Mouse (Mus musculus) left cerebral cortex, adult 11 months (tissue): ENCODE measurements around the gene A230050P20Rik.
"Not testable (repeated sequence)": the region's sequence is repeated elsewhere in the genome, so short reads cannot be mapped to it uniquely, and the experiment has no call there.

Experiments
- DNase-seq: peaks from one replicate; pipeline ENCODE4 v3.0.0; 2022; ENCODE audit warnings: low spot score

Gene A230050P20Rik

DNA sequence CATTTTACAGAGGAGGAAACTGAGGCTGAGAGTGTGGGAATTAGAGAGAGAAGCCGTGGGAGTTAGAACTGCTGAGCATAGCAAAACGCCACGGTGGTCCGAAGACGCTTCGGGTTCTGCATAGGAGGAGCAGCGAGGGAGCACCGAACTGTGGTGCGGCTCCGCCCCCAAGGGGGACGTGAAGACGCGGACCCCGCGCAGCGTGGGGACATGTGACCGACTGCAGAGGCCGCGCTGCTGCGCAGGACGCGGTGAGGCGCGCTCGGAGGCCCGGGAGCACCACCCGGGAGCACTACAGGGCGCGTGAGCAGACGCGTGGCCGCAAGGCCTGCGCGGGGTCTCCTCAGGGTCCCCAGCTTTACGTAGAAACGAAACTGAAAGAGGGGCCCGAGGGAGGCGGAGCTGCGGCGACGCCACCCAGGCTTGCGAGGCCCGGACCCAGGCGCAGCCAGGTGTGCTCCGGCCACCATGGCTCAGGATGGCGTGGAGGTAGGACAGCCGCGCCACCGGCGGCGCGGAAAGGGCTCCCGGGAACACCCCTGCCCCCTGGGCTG, at the start of gene A230050P20Rik:
Gene A230050P20Rik, plus strand, starts transcription at position 195 of the 554 bp plus-strand sequence.
- DNase-seq: no peak

DNA sequence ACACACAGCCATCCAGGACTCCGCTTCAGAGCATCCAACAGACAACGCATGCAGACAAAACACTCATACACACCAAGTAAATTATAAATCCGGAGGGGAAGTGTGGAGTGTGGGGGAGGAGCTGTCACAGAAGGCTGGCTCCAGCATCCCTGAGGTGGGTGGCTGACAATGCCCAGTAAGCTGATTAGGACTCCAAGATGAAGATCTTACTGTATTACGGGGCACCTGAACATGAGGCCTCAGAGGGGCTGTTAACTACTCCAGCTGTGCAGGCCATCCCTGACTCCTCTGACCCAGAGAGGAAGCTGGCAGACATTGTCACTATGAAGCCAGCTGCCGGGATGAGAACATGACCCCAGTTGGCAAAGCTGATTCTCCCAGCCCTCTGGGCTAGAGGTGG, 48.4 kb upstream of the A230050P20Rik start:
- DNase-seq: no peak

DNA sequence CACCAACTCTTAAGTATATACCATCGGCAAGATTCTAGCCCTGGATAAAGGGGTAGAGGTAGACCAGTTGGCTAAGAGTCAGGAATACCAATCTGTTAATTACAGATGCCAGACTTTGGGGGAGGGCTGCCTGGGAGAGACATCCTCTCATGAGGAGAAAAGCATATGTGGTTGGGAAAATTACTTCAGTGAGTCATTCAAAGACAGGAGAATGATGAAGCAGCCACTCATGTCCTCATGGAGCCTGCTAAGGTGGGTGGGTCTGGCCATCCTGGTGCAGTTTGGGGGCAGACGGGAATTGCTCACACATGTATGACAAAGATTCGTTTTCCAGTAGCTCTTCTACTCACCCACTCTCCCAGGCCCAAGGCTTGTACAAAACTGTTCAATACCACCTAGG, 45.6 kb upstream of the A230050P20Rik start:
- DNase-seq: no peak

DNA sequence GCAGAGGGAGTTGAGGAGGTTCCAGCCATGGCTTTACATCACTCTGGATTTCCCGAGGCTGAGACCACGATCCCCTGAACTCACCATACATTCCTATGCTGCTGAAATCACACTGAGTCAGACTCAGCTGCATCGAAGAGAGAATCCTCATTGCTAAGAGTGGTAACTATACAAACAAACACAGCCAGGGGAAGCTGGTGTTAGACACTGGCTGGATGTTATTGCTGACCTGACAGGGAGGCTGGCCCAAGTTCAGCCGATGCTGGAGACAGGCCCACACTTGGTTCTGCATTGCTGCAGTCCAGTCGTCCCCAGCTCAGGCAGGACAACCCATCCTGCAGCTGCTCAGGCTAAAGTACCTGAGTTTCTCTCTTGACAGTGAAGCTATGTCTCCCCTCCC, 42.7 kb upstream of the A230050P20Rik start:
- DNase-seq: no peak

- no peak for DNase-seq
These were observed 40.3 kb upstream of the A230050P20Rik start for GRCm38 (mm10) chr9:20828127-20828526.

DNA sequence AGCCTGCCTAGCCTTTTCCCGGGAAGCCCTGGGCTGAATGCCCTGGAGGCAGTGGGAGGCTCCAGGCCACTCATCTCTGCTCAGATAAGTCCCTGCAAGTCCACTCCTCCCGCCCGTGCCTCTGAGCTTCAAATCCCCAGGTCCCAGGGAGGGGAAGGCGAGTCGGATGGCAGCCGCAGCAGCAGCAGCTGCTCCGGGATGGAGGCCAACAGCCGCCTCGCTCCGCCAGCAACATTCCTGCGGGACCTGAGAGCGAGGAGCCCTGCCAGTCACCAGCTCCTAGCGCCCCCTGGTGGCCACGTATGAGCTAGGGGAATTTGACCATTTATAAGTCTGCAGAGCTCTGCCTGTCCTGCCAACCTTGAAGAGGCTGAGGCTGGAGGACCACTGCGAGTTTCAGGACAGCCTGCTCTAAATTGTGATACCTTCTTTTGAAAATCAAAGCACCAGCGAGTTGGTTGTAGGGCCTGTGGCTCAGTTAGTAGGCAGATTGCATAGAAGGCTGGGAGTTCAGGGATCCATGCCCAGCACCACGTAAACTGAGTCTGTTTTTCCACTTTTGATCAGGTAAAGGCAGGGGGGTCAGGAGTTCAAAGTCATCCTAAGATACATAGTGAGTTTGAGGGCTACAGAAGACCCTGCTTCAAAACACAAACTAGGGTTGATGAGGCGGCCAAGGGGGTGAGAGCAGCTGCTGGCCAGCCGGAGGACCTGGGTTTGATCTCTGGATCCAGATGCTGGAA, 37.4 kb upstream of the A230050P20Rik start:
- DNase-seq: peak; percentile 89

GRCm38 (mm10) chr9:20834881-20835280, 33.6 kb upstream of the A230050P20Rik start:
- no peak for DNase-seq

DNA sequence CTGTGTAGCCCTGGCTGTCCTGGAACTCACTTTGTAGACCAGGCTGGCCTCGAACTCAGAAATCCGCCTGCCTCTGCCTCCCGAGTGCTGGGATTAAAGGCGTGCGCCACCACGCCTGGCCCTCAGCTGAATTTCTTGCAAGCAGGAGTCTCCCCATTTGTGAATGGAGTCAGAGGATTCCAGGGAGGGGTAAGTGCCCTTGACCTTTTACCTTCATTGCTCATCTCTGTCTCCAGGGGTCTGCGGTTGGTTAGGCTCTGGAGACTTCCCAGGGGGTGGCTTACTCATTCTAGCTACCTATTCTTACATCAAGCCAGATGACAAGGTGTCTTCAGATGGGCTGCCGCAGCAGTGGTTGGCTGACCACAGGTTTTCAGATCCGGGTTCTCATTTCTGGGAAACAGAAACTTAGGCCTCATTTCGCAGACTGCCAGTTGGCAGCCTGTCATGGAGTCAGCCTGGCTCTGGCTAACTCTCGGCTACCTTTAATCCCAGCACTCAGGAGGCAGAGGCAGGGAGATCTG, 32.9 kb upstream of the A230050P20Rik start:
- DNase-seq: not testable (repeated sequence)

DNA sequence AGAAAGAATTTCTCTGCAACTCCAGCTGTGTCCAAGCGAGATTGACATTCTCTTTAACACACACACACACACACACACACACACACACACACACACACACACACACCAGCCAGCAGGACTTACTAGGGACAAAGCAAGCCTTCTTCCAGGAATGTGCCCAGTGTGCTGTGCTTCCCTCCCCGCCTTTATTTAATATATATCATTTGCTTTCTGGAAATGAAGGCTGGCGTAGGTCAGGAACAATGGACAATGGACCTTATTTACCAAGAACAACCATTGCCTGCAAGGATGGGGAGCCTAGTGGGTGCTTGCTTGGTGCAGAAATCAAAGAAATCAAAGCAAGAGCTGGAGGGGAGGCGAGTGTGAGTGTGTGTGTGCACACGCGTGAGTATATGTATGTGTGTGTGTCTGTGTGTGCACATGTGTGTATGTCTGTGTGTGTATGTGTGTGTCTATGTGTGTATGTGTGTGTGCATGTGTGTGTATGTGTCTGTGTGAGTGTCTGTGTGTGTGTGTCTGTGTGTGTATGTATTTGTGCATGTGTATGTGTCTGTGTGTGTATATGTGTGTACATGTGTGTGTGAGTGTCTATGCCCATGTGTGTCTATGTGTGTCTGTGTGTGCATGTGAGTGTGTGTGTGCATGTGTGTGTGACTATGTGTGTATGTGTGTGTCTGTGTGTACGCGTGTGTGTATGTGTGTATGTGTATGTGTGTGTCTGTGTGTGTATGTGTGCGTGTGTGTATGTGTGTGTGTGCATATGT, 31.1 kb upstream of the A230050P20Rik start:
- no peak for DNase-seq

GRCm38 (mm10) chr9:20838931-20839330, 29.5 kb upstream of the A230050P20Rik start:
- DNase-seq: no peak

DNA sequence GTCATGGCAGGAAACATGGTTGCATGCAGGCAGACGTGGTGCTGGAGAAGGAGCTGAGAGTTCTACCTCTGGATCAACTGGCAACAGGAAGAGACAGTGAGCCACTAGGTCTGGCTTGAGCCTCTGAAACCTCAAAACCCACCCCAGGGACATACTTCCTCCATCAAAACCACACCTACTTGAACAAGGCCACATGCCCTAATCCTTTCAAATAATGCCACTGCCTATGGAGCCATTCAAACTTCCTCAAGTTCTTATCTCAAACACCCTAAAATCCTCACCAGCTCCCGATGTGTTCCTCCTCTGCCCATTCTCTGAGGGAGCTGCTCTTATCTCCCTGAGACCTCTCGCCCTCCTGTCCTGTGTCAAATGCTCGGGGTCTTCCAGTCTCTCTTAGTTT, 26.2 kb upstream of the A230050P20Rik start:
- DNase-seq: no peak

GRCm38 (mm10) chr9:20842670-20843069, 25.8 kb upstream of the A230050P20Rik start:
- DNase-seq: no peak

DNA sequence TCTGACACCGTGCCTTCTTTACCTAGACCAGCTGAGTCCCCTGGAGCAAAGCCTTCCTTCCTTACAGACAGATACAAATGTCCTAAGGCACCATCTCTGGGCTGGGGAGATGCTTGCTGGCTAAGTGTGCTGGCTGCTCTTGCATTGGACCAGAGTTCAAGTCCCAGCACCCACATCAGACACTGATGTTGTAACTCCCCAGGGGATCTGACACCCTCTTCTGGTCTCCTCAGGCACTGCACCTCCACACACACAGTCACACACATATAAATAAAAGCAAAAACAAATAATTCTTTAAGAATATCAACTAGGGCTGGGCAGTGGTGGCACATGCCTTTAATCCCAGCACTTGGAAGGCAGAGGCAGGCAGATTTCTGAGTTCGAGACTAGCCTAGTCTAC, 18.3 kb upstream of the A230050P20Rik start:
- DNase-seq: no peak

DNA sequence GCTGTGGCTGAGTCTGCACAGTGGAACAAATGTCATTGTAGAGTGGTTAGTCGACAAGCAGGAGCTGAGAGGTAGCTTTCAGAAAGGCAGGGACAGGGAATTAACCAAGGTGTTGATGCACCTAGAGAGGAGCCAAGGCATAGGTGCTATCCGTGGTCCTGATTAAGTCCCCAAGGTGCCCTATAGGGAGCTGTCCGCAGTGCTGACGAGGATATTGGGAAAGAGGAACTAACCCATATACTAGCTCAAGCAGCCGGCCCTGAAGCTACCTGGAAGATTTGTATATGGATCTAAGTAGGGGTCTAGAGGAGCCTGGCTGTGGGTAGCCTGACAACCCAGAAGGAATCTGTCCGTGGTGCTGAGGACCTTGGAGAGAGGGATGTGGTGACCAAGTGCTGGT, 11.3 kb upstream of the A230050P20Rik start:
- no peak for DNase-seq

DNA sequence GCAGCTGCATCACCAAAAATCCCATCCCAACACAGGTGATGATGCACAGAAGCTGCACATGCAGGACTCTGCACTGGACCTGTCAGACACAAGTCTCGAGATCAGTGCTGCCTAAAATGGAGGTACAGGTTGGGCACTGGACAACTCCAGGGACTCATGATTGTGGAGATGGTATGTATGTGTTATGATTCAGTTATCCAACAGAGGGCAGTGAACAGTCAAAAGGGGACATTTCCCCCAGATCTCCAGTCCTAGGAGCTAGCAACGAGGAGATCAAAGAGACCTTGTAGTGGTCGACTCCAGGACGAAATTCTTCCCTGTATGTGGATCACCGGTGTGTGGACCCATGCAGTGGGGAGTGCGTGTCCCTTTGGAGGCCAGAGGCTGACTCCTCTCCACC, 8.5 kb upstream of the A230050P20Rik start:
- no peak for DNase-seq

DNA sequence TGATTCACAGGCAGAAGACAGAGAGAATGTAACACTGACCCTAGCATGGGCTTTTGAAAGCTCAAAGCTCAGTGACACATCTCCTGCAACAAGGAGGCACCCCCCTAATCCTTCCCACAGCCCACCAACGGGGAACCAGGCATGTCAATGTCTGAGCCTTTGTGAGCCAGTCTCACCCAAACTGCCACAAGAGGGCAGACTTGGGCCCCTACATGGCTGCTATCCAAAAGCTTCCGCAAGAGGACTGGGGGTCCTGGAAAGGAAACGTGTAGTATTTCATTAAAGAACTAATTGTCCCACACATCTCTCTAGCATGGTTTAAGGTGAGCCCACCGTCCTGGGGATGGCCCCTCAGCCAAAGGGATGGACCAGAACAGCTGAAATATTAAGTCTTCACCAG, 6.6 kb upstream of the A230050P20Rik start:
- no peak for DNase-seq

DNA sequence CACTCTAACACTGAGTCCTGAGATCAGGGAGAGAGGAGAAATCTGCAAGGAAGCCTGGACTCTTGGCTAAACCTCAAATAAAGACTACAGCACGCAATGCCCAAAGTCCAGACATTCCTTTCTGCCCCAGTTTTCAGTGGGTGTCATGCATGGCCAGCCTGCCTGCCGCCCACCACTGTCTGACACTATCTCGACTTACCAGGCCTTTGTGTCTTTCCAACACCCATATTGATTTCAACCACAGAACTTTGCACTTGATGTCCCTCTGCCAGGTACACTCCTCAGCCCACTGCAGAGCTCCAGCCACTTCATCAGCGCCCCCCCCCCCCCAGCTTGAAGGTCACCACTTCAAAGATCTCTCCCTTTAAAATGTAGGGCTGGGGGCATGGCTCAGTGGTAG, 6.2 kb upstream of the A230050P20Rik start:
- DNase-seq: no peak

DNA sequence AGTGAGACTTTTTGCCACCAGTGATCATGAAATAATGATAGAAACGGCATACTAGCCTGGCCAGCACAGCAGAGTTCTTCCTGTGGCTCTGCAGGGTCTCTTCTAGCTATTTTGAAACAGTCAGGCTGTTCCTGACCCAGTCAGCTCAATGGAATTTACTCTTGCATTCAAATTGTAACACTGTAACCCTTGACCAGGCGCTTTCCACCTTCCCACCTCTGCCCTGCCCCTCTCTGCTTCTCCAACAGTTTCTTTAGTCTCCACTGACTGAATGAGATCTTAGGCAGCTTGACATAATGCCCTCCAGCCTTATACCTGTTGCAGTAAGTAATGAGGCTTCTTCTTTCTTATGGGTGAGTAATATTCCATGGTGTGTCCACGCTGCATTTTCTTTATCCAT, 1.6 kb upstream of the A230050P20Rik start:
- no peak for DNase-seq

DNA sequence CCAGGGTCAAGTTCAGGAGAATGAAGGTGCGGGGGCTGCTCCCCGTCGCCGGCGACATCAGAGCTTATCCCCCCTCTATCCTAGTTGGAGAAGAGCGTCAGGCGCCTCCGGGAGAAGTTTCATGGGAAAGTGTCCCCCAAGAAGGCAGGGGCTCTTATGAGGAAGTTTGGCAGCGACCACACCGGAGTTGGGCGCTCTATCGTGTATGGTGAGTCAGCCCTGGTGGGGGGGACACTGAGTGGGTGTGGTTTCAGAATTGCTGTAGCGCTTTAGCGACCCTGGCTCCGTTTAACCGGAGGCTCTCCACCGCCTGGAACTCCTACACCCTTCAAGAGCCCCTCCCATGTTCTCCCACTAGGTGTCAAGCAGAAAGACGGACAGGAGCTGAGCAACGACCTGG, 804 bp downstream of the A230050P20Rik start:
- DNase-seq: no peak

- no peak for DNase-seq
These were observed 2.0 kb downstream of the A230050P20Rik start for GRCm38 (mm10) chr9:20870211-20871173.

- DNase-seq: no peak
These were observed 4.5 kb downstream of the A230050P20Rik start for GRCm38 (mm10) chr9:20872991-20873390.

DNA sequence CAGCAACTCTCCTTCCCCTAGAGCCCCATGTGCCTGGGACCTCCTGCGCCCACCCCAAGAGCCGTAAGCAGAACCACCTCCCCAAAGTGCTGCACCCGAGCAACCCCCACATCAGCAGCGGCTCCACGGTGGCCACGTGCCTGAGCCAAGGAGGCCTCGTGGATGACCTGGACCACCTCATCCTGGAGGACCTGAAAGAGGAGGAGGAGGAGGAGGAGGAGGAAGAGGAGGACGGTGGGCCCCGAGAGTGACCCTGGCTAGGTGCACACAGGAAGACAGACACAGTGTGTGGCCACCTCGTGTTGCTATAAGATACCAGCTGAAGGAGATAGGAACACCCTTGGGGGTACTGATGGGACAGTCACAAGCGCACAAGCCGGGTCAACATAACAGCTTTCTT, 5.1 kb downstream of the A230050P20Rik start:
- no peak for DNase-seq
